Mouse (Mus musculus): ENCODE measurements around the gene Kcnmb3.

Gene Kcnmb3

GRCm38 (mm10) chr3:32492097-32493090 is at the start of gene Kcnmb3:
TSS of gene Kcnmb3 (minus strand) at chr3:32492231.
- DNase-seq (ENCODE audit: low spot score) = no peak

- no peak for DNase-seq (ENCODE audit: low spot score)
These were observed 46.1 kb upstream of the Kcnmb3 start for GRCm38 (mm10) chr3:32538091-32538490.

GRCm38 (mm10) chr3:32537556-32537955 is 45.5 kb upstream of the Kcnmb3 start:
- DNase-seq (ENCODE audit: low spot score) = peak; percentile 18

GRCm38 (mm10) chr3:32535692-32536091 is 43.7 kb upstream of the Kcnmb3 start:
- DNase-seq (ENCODE audit: low spot score) = no peak

- no peak for DNase-seq (ENCODE audit: low spot score)
These were observed 38.0 kb upstream of the Kcnmb3 start for GRCm38 (mm10) chr3:32530041-32530440.

GRCm38 (mm10) chr3:32529303-32529898 is 37.4 kb upstream of the Kcnmb3 start, which contains the start of gene Mfn1:
TSS of gene Mfn1 (plus strand) at chr3:32529465.
- peak; percentile 93 for DNase-seq (ENCODE audit: low spot score)

- DNase-seq (ENCODE audit: low spot score) = no peak
These were observed 35.1 kb upstream of the Kcnmb3 start for GRCm38 (mm10) chr3:32527181-32527580.

- DNase-seq (ENCODE audit: low spot score) = no peak
These were observed 21.5 kb upstream of the Kcnmb3 start for GRCm38 (mm10) chr3:32513528-32513927.

- no peak for DNase-seq (ENCODE audit: low spot score)
These were observed 20.8 kb upstream of the Kcnmb3 start for GRCm38 (mm10) chr3:32512686-32513284.

- no peak for DNase-seq (ENCODE audit: low spot score)
These were observed 19.1 kb upstream of the Kcnmb3 start for GRCm38 (mm10) chr3:32511191-32511550.

- peak; percentile 96 for DNase-seq (ENCODE audit: low spot score)
These were observed 18.6 kb upstream of the Kcnmb3 start for GRCm38 (mm10) chr3:32510375-32511190.

- DNase-seq (ENCODE audit: low spot score) = no peak
These were observed 17.7 kb upstream of the Kcnmb3 start, which contains the start of gene Zfp639 for GRCm38 (mm10) chr3:32509496-32510374. TSS of gene Zfp639 (plus strand) at chr3:32510259.

- peak; percentile 64 for DNase-seq (ENCODE audit: low spot score)
These were observed 16.8 kb upstream of the Kcnmb3 start for GRCm38 (mm10) chr3:32508666-32509324.

GRCm38 (mm10) chr3:32506366-32507225 is 14.6 kb upstream of the Kcnmb3 start:
- DNase-seq (ENCODE audit: low spot score) = no peak

GRCm38 (mm10) chr3:32505841-32506240 is 13.8 kb upstream of the Kcnmb3 start:
- no peak for DNase-seq (ENCODE audit: low spot score)

GRCm38 (mm10) chr3:32500346-32500745 is 8.3 kb upstream of the Kcnmb3 start:
- DNase-seq (ENCODE audit: low spot score) = no peak

GRCm38 (mm10) chr3:32496711-32497070 is 4.7 kb upstream of the Kcnmb3 start:
- DNase-seq (ENCODE audit: low spot score) = no peak

- no peak for DNase-seq (ENCODE audit: low spot score)
These were observed 4.1 kb upstream of the Kcnmb3 start for GRCm38 (mm10) chr3:32495856-32496710.

All from urinary bladder, postnatal 14 days (tissue).